Mouse (Mus musculus) ES-Bruce4 (cell line): Measurements from ENCODE around the gene Rnf216.

ENCODE experiments used
- CTCF ChIP-seq: IDR thresholded peaks from one replicate; pipeline ENCODE4 v1.8.1; 2011; ENCODE audit warnings: low read depth, low read length
- POLR2A ChIP-seq: IDR thresholded peaks from one replicate; pipeline ENCODE4 v1.8.1; 2011; ENCODE audit warnings: low read length; ENCODE audit not compliant: insufficient read depth

DNA sequence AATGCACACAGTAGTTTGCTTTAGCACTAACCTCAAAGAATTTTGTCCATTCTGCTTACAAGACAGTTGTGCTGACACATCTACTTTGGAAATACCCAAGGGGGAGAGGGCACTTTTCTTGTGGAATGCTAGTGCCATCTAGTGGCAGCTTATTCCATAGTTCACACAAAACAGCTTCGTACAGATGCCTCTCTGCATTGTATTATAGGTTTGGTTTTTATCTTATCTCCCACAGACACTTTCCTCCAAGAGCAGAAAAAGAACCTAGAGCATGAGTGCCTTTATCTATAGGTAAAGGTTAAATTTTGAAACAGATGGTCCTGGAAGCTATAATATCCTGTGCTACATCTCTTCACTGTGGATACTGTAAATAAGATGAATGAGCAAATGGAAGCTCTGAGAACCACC lies 46.2 kb downstream of the Rnf216 start:
- TF ChIP-seq POLR2A: no peak
- peak; percentile 22 for TF ChIP-seq CTCF
